Mouse (Mus musculus) forebrain, embryonic 14.5 days (tissue): ENCODE data around the gene Ist1. TPM values are rescaled to one million over a fixed set of nuclear protein-coding genes. Genes with fewer than 3 reads are reported as not detected.
A peak's percentile ranks its signal among the peaks of the same experiment; 100 is the strongest.

Experiments
- ATAC-seq: fragments of 200-750 bp; cut with Nextera tagmentation; 2 replicates; pipeline ENCODE4 v1.8.0; 2017; ENCODE audit warnings: mild to moderate bottlenecking, moderate library complexity
- DNase-seq: peaks from one replicate; pipeline ENCODE4 v3.0.0-alpha.2; 2015; ENCODE audit warnings: low spot score
- H3K27ac ChIP-seq: fragments of 300-500 bp; sonication (generic); 2 replicates; pipeline ENCODE4 v1.5.1; 2014; ENCODE audit warnings: low read depth, mild to moderate bottlenecking, control low read depth, low read length, moderate library complexity
- H3K27me3 ChIP-seq: fragments of 300-500 bp; sonication (generic); replicated peaks from 2 replicates; pipeline ENCODE4 v1.6.1; 2014; ENCODE audit warnings: low read length, control low read depth, mixed read lengths; ENCODE audit not compliant: control insufficient read depth, insufficient read depth
- H3K36me3 ChIP-seq: fragments of 300-500 bp; sonication (generic); 2 replicates; pipeline ENCODE4 v1.6.1; 2014; ENCODE audit warnings: low read length, control low read depth; ENCODE audit not compliant: control insufficient read depth, insufficient read depth
- H3K4me1 ChIP-seq: fragments of 300-500 bp; sonication (generic); 2 replicates; pipeline ENCODE4 v1.6.1; 2014; ENCODE audit warnings: antibody characterized with exemption, low read length, control low read depth; ENCODE audit not compliant: control insufficient read depth, insufficient read depth
- H3K4me2 ChIP-seq: fragments of 300-500 bp; sonication (generic); 2 replicates; pipeline ENCODE4 v1.6.1; 2014; ENCODE audit warnings: mild to moderate bottlenecking, control low read depth, low read length
- H3K4me3 ChIP-seq: fragments of 300-500 bp; sonication (generic); 2 replicates; pipeline ENCODE4 v1.5.1; 2014; ENCODE audit warnings: low read depth, low read length, control low read depth
- H3K9ac ChIP-seq: fragments of 300-500 bp; sonication (generic); 2 replicates; pipeline ENCODE4 v1.6.1; 2014; ENCODE audit warnings: mild to moderate bottlenecking, low read length, control low read depth, moderate library complexity
- H3K9me3 ChIP-seq: fragments of 300-500 bp; sonication (generic); replicated peaks from 2 replicates; pipeline ENCODE4 v1.6.1; 2016; ENCODE audit warnings: low read length, control low read depth, mixed read lengths; ENCODE audit not compliant: control insufficient read depth
- whole genome bisulfite sequencing: fragments of 180-500 bp; shearing (Covaris S2); extraction: QIAGEN DNeasy Blood & Tissue Kit; methylation state at CpG from one replicate; pipeline ENCODE4 v1.1.7; 2014; 5-methylcytosine and 5-hydroxymethylcytosine counted together
- polyA plus RNA-seq: library from polyadenylated mRNA; unstranded; fragments of >200 nt; fragmentation: Nextera tagmentation; extraction: Ambion mirVana; gene quantifications from 2 replicates; pipeline ENCODE4 v1.2.1, GENCODE M21; 2014

The Ist1 gene
- polyA plus RNA-seq, 1 experiment from 2014 or later = 172 TPM

GRCm38 (mm10) chr8:109712521-109712920, 19.5 kb upstream of the Ist1 start:
- WGBS = 89% methylated on average over 1 of the region's 1 CpGs
- H3K36me3 ChIP-seq = peaks cover 95% of the 10 kb centered on the region

GRCm38 (mm10) chr8:109707921-109708320, 14.9 kb upstream of the Ist1 start:
- H3K27ac ChIP-seq = no peak overlapping the region
- WGBS = 94% methylated on average over 4 of the region's 4 CpGs
- H3K4me1 ChIP-seq = peaks cover 19% of the 10 kb centered on the region
- H3K9me3 ChIP-seq = no peaks in the 10 kb centered on the region
- no peak overlapping the region for H3K4me3 ChIP-seq
- DNase-seq (no peak), ATAC-seq (no peak)
- H3K36me3 ChIP-seq = peaks cover 56% of the 10 kb centered on the region
- H3K9ac ChIP-seq = no peak overlapping the region
- H3K27me3 ChIP-seq = 0 out of 2 replicates have a peak, but pooled peaks cover 1% of the 10 kb centered on the region
- H3K4me2 ChIP-seq = peak overlapping the region; percentile 64; the same call in 1 of the 2 replicates

More at GRCm38 (mm10) chr8:109712521-109712920, 19.5 kb upstream of the Ist1 start:
- H3K4me1 ChIP-seq = peaks cover 5% of the 10 kb centered on the region
- no peak overlapping the region for H3K4me3 ChIP-seq
- H3K27ac ChIP-seq = no peak overlapping the region
- H3K27me3 ChIP-seq = no peaks in the 10 kb centered on the region
- no peak for ATAC-seq
- H3K4me2 ChIP-seq = no peak overlapping the region
- no peaks in the 10 kb centered on the region for H3K9me3 ChIP-seq
- DNase-seq = no peak
- H3K9ac ChIP-seq = no peak overlapping the region

DNA sequence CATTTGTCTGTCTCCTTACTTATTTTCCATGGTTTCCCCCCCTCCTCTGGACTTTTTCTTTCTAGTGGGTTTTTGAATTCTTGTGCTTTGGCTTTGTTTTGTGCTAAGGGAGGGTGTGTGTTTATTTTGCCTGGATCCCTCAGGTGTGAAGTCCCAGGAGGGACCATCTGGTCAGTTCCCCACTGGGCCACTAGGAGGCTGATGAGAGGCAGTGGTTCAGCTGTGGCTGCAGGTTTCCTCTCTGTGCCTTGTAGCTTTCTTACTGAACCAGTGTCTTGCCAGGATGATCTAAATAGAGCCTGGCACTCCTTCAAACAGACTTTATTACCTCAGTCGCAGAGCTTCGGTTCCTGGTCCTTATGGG, 13.8 kb upstream of the Ist1 start:
- Histone ChIP-seq H3K36me3 (peaks cover 45% of the 10 kb centered on the region), H3K27me3 (0 out of 2 replicates have a peak, but pooled peaks cover 7% of the 10 kb centered on the region), H3K27ac (no peak overlapping the region), H3K4me1 (peaks cover 19% of the 10 kb centered on the region), H3K9me3 (no peaks in the 10 kb centered on the region), H3K4me3 (peak overlapping the region; percentile 97), H3K9ac (peak overlapping the region; percentile 99), H3K4me2 (peak overlapping the region; percentile 64)
- WGBS = 20% methylated on average over 2 of the region's 2 CpGs
- peak; percentile 51; the same call in 1 of the 2 replicates for ATAC-seq
- peak; percentile 77 for DNase-seq

DNA sequence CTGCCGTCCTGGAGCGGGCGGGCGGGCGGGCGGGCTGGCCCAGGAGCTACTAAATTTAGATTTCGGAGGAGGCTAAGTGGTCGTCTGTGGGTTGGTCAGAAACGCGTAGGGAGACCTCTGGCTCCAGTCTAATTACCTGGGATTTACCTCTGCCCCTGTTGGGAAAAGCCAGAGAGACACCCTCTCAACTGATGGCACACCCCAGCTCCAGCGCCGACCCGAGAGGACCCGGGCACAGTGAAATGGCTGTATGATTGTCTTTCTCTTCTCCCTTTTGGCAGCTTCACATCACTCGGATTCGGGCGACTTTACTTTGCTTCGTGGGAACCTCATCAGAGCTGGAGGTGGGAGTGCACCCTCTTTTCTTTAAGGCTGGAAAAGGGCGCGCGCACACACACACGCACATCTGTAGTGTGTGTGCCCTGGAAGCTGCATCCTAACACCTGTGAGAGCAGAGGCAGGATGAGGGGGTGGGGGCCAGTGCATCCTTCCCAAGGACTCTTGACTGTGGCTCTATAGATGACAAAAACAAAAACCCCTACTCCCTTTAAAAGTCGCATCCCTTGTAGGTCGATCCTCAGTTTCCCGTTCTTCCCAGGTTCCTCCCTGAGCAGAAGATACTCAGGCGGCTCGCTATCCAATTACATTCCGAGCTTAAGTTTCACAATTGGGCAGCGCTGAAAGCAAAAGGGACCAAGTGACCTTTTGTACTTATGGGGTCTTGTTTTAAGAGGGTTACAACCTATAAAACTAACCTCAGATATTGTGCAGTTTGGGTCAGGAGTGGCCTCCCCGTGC, 13.2 kb upstream of the Ist1 start:
- peaks cover 39% of the 10 kb centered on the region for H3K36me3 ChIP-seq
- ATAC-seq (peak; percentile 24), DNase-seq (peak; percentile 37)
- H3K9me3 ChIP-seq = no peaks in the 10 kb centered on the region
- 0 out of 2 replicates have a peak, but pooled peaks cover 7% of the 10 kb centered on the region for H3K27me3 ChIP-seq
- H3K27ac ChIP-seq = peak overlapping the region; percentile 97
- WGBS = 1% methylated on average over 24 of the region's 30 CpGs
- peaks cover 19% of the 10 kb centered on the region for H3K4me1 ChIP-seq
- peak overlapping the region; percentile 64 for H3K4me2 ChIP-seq
- H3K4me3 ChIP-seq = peak overlapping the region; percentile 97
- peak overlapping the region; percentile 99 for H3K9ac ChIP-seq

GRCm38 (mm10) chr8:109705320-109706075, 12.4 kb upstream of the Ist1 start, which contains the start of gene Zfp821:
Zfp821 (plus strand) TSS chr8:109705546.
- 0 out of 2 replicates have a peak, but pooled peaks cover 7% of the 10 kb centered on the region for H3K27me3 ChIP-seq
- ATAC-seq (peak; percentile 91), DNase-seq (peak; percentile 98)
- peak within 1 kb of the TSS; percentile 97 for H3K4me3 ChIP-seq
- H3K9ac ChIP-seq = peak within 1 kb of the TSS; percentile 99
- peaks cover 32% of the 10 kb centered on the region for H3K36me3 ChIP-seq
- H3K4me2 ChIP-seq = peak within 1 kb of the TSS; percentile 64
- no peaks in the 10 kb centered on the region for H3K9me3 ChIP-seq
- peak within 1 kb of the TSS; percentile 97 for H3K27ac ChIP-seq
- H3K4me1 ChIP-seq = peaks cover 19% of the 10 kb centered on the region
- under 1% methylated on average over 65 of the region's 100 CpGs for WGBS

- no peak for DNase-seq
- ATAC-seq = no peak
These were observed 11.7 kb upstream of the Ist1 start for GRCm38 (mm10) chr8:109704565-109705319.

DNA sequence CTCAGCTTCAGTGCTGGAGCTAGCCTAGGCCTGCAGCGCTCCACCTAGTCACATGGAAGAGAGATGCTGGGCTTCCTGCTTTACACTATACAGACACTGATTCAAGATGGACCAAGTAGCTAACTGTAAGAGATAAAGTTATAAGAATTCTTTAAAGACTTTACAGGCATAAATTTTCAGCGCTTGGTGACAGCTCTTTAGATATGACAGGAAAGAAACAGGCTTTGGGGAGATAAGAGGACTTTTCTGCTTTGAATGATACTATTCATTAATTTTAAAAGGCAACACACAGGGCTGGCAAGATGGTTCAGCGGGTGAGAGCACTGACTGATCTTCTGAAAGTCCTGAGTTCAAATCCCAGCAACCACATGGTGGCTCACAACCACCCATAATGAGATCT, 5.4 kb upstream of the Ist1 start:
- H3K9ac ChIP-seq = no peak overlapping the region
- H3K4me3 ChIP-seq = no peak overlapping the region
- no peaks in the 10 kb centered on the region for H3K36me3 ChIP-seq
- DNase-seq (no peak), ATAC-seq (no peak)
- H3K27ac ChIP-seq = no peak overlapping the region
- 79% methylated on average over 3 of the region's 3 CpGs for WGBS
- H3K27me3 ChIP-seq = 0 out of 2 replicates have a peak, but pooled peaks cover 7% of the 10 kb centered on the region
- H3K9me3 ChIP-seq = no peaks in the 10 kb centered on the region
- no peaks in the 10 kb centered on the region for H3K4me1 ChIP-seq
- no peak overlapping the region for H3K4me2 ChIP-seq

More at GRCm38 (mm10) chr8:109704565-109705319, 11.7 kb upstream of the Ist1 start:
- Histone ChIP-seq H3K27ac (no peak overlapping the region), H3K9me3 (no peaks in the 10 kb centered on the region), H3K36me3 (peaks cover 24% of the 10 kb centered on the region), H3K4me2 (peak overlapping the region; percentile 64), H3K9ac (peak overlapping the region; percentile 55), H3K27me3 (0 out of 2 replicates have a peak, but pooled peaks cover 7% of the 10 kb centered on the region), H3K4me1 (peaks cover 19% of the 10 kb centered on the region), H3K4me3 (peak overlapping the region; percentile 97)
- WGBS = 12% methylated on average over 24 of the region's 24 CpGs

- no peaks in the 10 kb centered on the region for H3K36me3 ChIP-seq
These were observed 4.7 kb upstream of the Ist1 start for GRCm38 (mm10) chr8:109697754-109698153.

More at GRCm38 (mm10) chr8:109697754-109698153, 4.7 kb upstream of the Ist1 start:
- ATAC-seq = no peak
- Histone ChIP-seq H3K9ac (no peak overlapping the region), H3K27ac (no peak overlapping the region), H3K9me3 (no peaks in the 10 kb centered on the region), H3K27me3 (0 out of 2 replicates have a peak, but pooled peaks cover 4% of the 10 kb centered on the region), H3K4me2 (no peak overlapping the region), H3K4me3 (no peak overlapping the region), H3K4me1 (no peaks in the 10 kb centered on the region)
- WGBS = 75% methylated on average over 1 of the region's 1 CpGs
- DNase-seq = no peak
